Mouse (Mus musculus): ENCODE data around the gene Hspb6. TPM values are rescaled to one million over a fixed set of nuclear protein-coding genes. Genes with fewer than 3 reads are reported as not detected.

The Hspb6 gene
- polyA plus RNA-seq (2012) = 3.7 and 6.8 TPM in 2 replicates

DNA sequence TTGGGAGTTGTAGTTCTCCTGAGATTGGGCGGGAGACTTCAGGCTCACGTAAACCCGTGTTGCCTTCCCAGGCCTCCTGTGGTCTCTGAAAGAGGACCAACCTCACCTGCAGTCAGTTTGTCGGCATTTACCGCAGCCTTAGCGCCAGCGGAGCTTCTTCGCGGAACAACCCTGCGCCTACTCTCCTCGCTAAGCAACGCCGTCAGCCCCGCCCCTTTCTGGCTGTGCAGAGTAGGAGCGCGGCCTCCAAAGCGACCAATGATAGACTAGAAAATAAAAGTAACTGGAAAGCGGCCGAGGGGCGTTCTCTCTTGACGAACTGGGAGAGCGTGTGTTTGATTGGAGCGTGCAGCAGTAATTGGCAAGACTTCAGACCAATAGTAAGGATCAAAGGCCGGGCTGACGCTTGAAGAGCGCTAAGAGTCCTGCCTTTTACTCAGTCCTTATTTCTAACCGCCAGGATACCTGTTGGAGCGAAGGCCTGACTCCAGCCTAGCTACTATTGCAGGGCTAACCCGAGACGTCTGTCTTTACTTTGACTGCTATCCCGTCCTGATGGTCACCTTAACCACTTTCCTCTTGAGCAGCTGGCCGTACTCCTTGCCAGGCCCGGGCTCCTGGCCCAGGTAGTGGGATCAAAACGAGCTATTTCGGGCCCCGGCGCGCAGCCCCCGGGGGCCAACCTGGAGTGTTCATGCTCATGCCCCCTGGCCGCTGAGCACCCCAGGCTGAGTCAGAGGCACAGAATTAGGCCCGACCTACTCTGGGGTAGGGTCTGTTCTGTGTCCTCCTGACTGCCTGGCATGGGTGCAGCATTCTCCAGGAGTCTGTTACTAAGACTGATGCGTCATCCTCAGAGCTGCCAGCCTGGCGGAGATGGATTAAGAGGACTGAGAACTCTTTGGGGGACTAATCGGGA, at the start of gene Hspb6, which contains the start of gene Proser3:
Hspb6 (plus strand) TSS at position 77 of the 919 bp plus-strand sequence.
Proser3 (minus strand) TSS at position 198 of the 919 bp plus-strand sequence.
- Histone ChIP-seq H3K27me3 (ENCODE audit: control insufficient read depth) (no peaks in the 10 kb centered on the region), H3K36me3 (ENCODE audit: control insufficient read depth) (peaks cover 56% of the 10 kb centered on the region), H3K9me3 (ENCODE audit: control insufficient read depth, low read length) (no peaks in the 10 kb centered on the region), H3K4me1 (ENCODE audit: control insufficient read depth) (peaks cover 43% of the 10 kb centered on the region), H3K4me3 (replicated peaks) (peak within 1 kb of the TSS; percentile 93)
- no peak for TF ChIP-seq TAL1 (IDR thresholded peaks at IDR 0.05; ENCODE audit: low read length)
- TF ChIP-seq GATA1 (IDR thresholded peaks at IDR 0.05; ENCODE audit: low read length) = no peak

DNA sequence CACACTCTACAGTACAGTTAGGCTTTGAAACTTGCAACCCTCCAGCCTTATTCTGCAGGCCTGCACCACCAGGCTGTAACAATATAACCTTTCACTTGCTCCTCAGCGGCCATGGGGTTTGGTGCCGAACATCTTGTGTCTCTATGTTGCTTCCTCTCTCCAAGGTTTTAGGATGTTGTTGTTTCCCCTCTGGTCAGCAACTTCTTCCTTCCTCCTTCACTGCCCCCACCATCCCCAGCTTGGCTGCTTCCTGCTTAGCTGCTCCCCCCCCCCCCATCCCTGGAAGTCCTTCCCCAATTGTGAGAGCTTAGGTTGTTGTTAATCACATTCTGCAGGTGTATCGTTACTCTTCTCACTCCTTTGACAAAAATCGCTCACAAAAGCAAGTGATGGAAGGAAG, 43.9 kb upstream of the Hspb6 start:
- no peak for TF ChIP-seq TAL1 (IDR thresholded peaks at IDR 0.05; ENCODE audit: low read length)
- no peak for TF ChIP-seq GATA1 (IDR thresholded peaks at IDR 0.05; ENCODE audit: low read length)
- H3K4me1 ChIP-seq (ENCODE audit: control insufficient read depth) = no peaks in the 10 kb centered on the region
- H3K4me3 ChIP-seq (replicated peaks) = no peak overlapping the region
- H3K9me3 ChIP-seq (ENCODE audit: control insufficient read depth, low read length) = no peaks in the 10 kb centered on the region
- H3K27me3 ChIP-seq (ENCODE audit: control insufficient read depth) = 0 out of 2 replicates have a peak, but pooled peaks cover 2% of the 10 kb centered on the region
- H3K36me3 ChIP-seq (ENCODE audit: control insufficient read depth) = no peaks in the 10 kb centered on the region; the same call in 1 of the 2 replicates

DNA sequence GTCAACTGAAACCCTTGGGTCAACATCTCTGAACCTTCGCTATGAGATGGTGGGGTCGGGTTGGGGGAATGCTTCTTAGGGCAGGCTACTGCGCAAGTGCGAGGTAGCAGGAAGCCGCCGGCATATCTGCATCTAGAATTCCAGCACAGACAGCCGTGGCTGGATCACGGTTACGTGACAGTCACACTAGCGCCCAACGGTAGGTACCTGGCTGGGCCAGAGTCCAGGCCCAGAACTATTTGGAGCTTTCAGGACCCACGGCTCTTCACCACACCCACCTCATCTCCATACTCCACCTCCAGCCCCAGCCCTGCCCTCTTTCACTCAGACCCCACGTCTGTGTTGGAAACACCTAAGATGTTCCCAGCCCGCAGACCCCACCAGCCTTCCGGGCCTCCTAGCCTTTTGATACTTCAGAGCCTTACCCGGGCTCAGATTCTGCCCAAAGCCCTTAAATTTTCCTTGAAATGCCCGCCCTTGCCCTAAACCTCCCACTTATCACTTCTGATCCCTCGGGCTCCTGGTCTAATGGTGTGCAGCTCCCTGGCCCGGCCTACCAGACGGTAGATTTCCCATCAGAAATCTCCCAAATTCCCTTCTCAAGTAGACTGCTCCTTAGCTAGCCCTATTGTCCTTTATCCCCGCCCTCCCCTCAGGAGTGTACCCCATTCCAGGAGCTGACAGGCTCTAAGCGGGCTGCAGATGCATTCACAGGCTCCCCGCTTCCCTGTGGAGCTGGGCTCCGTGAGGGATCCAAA, 36.8 kb upstream of the Hspb6 start:
- H3K4me3 ChIP-seq (replicated peaks) = no peak overlapping the region
- no peaks in the 10 kb centered on the region; the same call in 1 of the 2 replicates for H3K36me3 ChIP-seq (ENCODE audit: control insufficient read depth)
- no peaks in the 10 kb centered on the region for H3K4me1 ChIP-seq (ENCODE audit: control insufficient read depth)
- TF ChIP-seq TAL1 (IDR thresholded peaks at IDR 0.05; ENCODE audit: low read length) (no peak), GATA1 (IDR thresholded peaks at IDR 0.05; ENCODE audit: low read length) (no peak)
- 0 out of 2 replicates have a peak, but pooled peaks cover 2% of the 10 kb centered on the region for H3K27me3 ChIP-seq (ENCODE audit: control insufficient read depth)
- H3K9me3 ChIP-seq (ENCODE audit: control insufficient read depth, low read length) = no peaks in the 10 kb centered on the region

DNA sequence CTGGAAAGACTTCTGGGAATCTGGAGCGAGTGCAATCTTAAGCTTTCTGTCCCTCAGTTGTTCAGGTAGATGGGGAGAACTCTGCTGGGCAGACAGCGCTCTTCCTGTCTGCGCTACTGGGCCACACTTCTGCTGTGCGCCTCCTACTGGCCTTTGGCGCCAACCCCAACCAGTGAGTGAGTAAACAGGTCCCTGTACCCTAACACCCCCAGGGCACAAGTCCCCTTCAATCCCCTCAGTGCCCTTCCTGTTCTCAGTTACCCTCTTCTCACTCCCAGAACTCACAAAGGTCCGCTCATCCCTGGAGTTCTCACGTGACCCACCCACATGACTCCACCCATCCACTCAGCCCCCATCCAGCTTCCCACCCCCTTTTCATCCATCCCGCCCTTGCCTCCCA, 33.7 kb upstream of the Hspb6 start:
- H3K4me1 ChIP-seq (ENCODE audit: control insufficient read depth) = no peaks in the 10 kb centered on the region
- H3K36me3 ChIP-seq (ENCODE audit: control insufficient read depth) = peaks cover 5% of the 10 kb centered on the region
- no peaks in the 10 kb centered on the region for H3K9me3 ChIP-seq (ENCODE audit: control insufficient read depth, low read length)
- TF ChIP-seq GATA1 (IDR thresholded peaks at IDR 0.05; ENCODE audit: low read length) (no peak), TAL1 (IDR thresholded peaks at IDR 0.05; ENCODE audit: low read length) (no peak)
- no peak overlapping the region for H3K4me3 ChIP-seq (replicated peaks)
- no peaks in the 10 kb centered on the region for H3K27me3 ChIP-seq (ENCODE audit: control insufficient read depth)

DNA sequence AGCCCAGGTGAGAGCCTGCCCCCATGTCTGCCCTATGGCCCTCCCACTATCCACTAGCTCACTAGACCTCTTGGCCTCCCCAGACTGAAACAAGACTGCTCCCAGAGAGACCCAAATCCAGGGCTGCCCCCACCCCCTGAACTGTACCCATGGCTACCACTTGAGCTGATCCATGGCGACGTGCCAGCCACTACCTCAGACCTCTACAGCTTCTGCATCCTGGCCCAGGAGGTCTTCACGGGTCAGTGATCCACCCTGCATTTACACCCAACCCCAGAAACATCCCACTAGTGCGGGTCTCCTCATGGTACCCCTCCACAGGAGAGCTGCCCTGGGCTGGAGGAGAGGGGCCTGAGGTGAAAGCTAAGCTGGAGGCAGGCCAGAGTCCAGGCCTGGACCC, 31.6 kb upstream of the Hspb6 start:
- Histone ChIP-seq H3K4me1 (ENCODE audit: control insufficient read depth) (no peaks in the 10 kb centered on the region), H3K9me3 (ENCODE audit: control insufficient read depth, low read length) (no peaks in the 10 kb centered on the region), H3K4me3 (replicated peaks) (no peak overlapping the region), H3K27me3 (ENCODE audit: control insufficient read depth) (no peaks in the 10 kb centered on the region), H3K36me3 (ENCODE audit: control insufficient read depth) (peaks cover 25% of the 10 kb centered on the region)
- no peak for TF ChIP-seq GATA1 (IDR thresholded peaks at IDR 0.05; ENCODE audit: low read length)
- TF ChIP-seq TAL1 (IDR thresholded peaks at IDR 0.05; ENCODE audit: low read length) = no peak

DNA sequence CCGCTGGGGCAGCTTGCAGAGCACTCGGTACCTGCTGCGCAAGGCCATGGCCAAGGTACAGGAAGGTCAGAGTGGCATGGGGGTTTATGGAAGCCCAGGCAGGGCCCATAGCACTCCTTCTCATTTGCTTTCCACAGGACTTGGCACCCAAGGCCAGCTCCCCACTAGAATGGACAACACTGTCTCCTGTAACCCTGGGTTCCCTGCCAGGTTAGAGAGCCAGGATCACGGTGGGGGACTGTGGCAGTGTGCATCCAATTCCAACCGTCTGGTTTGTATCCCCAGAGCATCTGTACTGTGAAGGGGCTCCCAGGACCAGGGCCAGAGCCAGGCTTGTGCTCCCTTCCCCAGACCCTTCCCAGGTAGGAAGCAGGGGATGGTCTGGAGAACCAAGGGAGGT, 31.1 kb upstream of the Hspb6 start:
- H3K9me3 ChIP-seq (ENCODE audit: control insufficient read depth, low read length) = no peaks in the 10 kb centered on the region
- no peaks in the 10 kb centered on the region for H3K27me3 ChIP-seq (ENCODE audit: control insufficient read depth)
- H3K36me3 ChIP-seq (ENCODE audit: control insufficient read depth) = peaks cover 30% of the 10 kb centered on the region
- H3K4me1 ChIP-seq (ENCODE audit: control insufficient read depth) = no peaks in the 10 kb centered on the region
- H3K4me3 ChIP-seq (replicated peaks) = no peak overlapping the region
- no peak for TF ChIP-seq GATA1 (IDR thresholded peaks at IDR 0.05; ENCODE audit: low read length)

DNA sequence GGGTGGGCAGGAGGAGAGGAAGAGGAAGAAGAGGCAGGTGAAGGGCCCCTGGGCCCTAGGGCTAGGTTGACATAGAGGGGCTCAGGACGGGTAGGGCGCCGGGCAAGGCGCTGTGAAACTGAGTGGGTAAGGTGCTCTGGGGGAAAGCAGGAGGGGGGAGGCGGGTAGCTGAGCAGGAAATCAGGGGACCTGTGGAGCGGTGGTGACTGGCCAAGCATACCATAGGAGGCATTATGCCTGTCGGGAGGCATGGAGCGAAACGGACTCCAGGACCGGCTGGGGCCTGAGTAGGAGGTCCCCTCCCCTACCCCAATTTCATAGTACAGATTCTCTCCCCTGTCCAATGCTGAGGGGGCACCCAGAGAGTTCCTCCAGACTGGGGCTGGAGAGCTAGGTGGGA, 29.1 kb upstream of the Hspb6 start:
- TF ChIP-seq GATA1 (IDR thresholded peaks at IDR 0.05; ENCODE audit: low read length) = no peak
- no peak for TF ChIP-seq TAL1 (IDR thresholded peaks at IDR 0.05; ENCODE audit: low read length)
- Histone ChIP-seq H3K36me3 (ENCODE audit: control insufficient read depth) (peaks cover 50% of the 10 kb centered on the region), H3K9me3 (ENCODE audit: control insufficient read depth, low read length) (no peaks in the 10 kb centered on the region)

DNA sequence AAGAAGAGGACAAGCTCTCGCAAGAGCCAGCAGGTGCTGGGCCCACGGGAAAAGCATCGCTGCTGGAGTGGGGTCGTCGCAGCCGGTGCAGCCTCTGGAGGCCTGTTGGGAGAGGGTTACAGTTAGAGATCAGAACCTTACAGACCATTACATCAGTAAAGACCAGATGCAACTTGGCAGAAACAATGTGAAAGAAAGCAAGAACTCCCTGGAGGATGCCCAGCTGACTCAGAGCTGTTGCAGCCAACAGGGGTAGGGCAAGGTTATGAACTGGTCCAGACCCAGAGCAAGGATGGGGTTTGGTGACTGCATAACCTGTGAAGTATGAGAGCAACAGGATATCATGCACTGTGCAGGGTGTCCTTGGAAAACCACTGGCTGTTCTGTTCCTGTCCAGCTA, 27.5 kb upstream of the Hspb6 start:
- no peak for TF ChIP-seq TAL1 (IDR thresholded peaks at IDR 0.05; ENCODE audit: low read length)
- TF ChIP-seq GATA1 (IDR thresholded peaks at IDR 0.05; ENCODE audit: low read length) = no peak
- peaks cover 66% of the 10 kb centered on the region for H3K36me3 ChIP-seq (ENCODE audit: control insufficient read depth)

More for the DNA sequence above, 29.1 kb upstream of the Hspb6 start:
- Histone ChIP-seq H3K4me1 (ENCODE audit: control insufficient read depth) (no peaks in the 10 kb centered on the region), H3K27me3 (ENCODE audit: control insufficient read depth) (no peaks in the 10 kb centered on the region), H3K4me3 (replicated peaks) (no peak overlapping the region)

DNA sequence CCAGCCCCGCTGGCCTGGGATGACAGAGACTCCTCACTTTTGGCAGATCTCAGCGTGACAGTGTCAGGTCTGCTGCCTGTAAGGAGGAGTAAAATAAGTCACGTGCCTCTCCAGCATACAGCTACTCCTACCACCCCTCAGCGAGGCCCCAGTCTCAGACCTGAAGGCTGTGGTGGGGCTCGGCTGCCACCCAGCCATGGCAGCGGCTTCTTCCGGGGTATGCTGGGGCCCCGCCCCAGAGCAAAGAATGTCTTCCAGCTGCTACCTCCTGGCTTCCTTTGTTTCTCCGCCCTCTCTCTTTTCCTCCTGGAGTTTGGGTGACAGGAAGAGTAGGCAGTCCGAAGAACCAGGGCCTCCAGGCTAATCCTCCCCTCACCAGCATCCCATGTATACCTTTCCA, 26.0 kb upstream of the Hspb6 start:
- Histone ChIP-seq H3K4me3 (replicated peaks) (no peak overlapping the region), H3K4me1 (ENCODE audit: control insufficient read depth) (peaks cover 3% of the 10 kb centered on the region), H3K36me3 (ENCODE audit: control insufficient read depth) (peaks cover 81% of the 10 kb centered on the region), H3K9me3 (ENCODE audit: control insufficient read depth, low read length) (no peaks in the 10 kb centered on the region), H3K27me3 (ENCODE audit: control insufficient read depth) (no peaks in the 10 kb centered on the region)
- TF ChIP-seq GATA1 (IDR thresholded peaks at IDR 0.05; ENCODE audit: low read length) = no peak
- TF ChIP-seq TAL1 (IDR thresholded peaks at IDR 0.05; ENCODE audit: low read length) = no peak

More for the DNA sequence above, 27.5 kb upstream of the Hspb6 start:
- H3K4me1 ChIP-seq (ENCODE audit: control insufficient read depth) = peaks cover 3% of the 10 kb centered on the region
- H3K27me3 ChIP-seq (ENCODE audit: control insufficient read depth) = no peaks in the 10 kb centered on the region
- H3K9me3 ChIP-seq (ENCODE audit: control insufficient read depth, low read length) = no peaks in the 10 kb centered on the region
- H3K4me3 ChIP-seq (replicated peaks) = no peak overlapping the region
